Mouse (Mus musculus): ENCODE measurements around the gene Plxnb2. TPM values are rescaled to one million over a fixed set of nuclear protein-coding genes. Genes with fewer than 3 reads are reported as not detected.

The Plxnb2 gene
- polyA plus RNA-seq, 1 experiment from 2014 or later, result 104 TPM

Small RNA genes within 50 kb of the gene (microRNA-seq; reads per million reads assigned to microRNA genes)
- 6.3 reads per million, percentile 19 among the genes with 10 or more reads in this experiment for gene Mir6958
- gene Mir7118, result 0.70 reads per million

Other genes with a start within 250 kb of the Plxnb2 start
- not detected in 2 replicates for gene Ttll8, start 226.4 kb downstream of the Plxnb2 start, polyA plus RNA-seq (2015; fragmentation: Nextera tagmentation; extraction: Ambion mirVana)
- 8.2 and 11.8 TPM in 2 replicates for gene Mlc1, start 201.8 kb downstream of the Plxnb2 start, polyA plus RNA-seq (2015; fragmentation: Nextera tagmentation; extraction: Ambion mirVana)
- gene Mov10l1, start 197.9 kb downstream of the Plxnb2 start, polyA plus RNA-seq (2015; fragmentation: Nextera tagmentation; extraction: Ambion mirVana), result not detected in 2 replicates
- gene Panx2, start 121.1 kb downstream of the Plxnb2 start, polyA plus RNA-seq (2015; fragmentation: Nextera tagmentation; extraction: Ambion mirVana), result 3.8 and 4.1 TPM in 2 replicates
- 38.8 and 39.5 TPM in 2 replicates for gene Trabd, start 105.7 kb downstream of the Plxnb2 start, polyA plus RNA-seq (2015; fragmentation: Nextera tagmentation; extraction: Ambion mirVana)
- gene Selenoo, start 91.7 kb downstream of the Plxnb2 start, polyA plus RNA-seq (2015; fragmentation: Nextera tagmentation; extraction: Ambion mirVana), result 19.9 and 20.7 TPM in 2 replicates
- 17.5 and 18.9 TPM in 2 replicates for gene Tubgcp6, start 57.7 kb downstream of the Plxnb2 start, polyA plus RNA-seq (2015; fragmentation: Nextera tagmentation; extraction: Ambion mirVana)
- gene Hdac10, start 52.1 kb downstream of the Plxnb2 start, polyA plus RNA-seq (2015; fragmentation: Nextera tagmentation; extraction: Ambion mirVana), result 24.3 and 24.5 TPM in 2 replicates
- gene Mapk12, start 40.1 kb downstream of the Plxnb2 start, polyA plus RNA-seq (2015; fragmentation: Nextera tagmentation; extraction: Ambion mirVana), result 5.9 and 7.1 TPM in 2 replicates
- gene Mapk11, start 31.2 kb downstream of the Plxnb2 start, polyA plus RNA-seq (2015; fragmentation: Nextera tagmentation; extraction: Ambion mirVana), result 36.1 and 36.5 TPM in 2 replicates
- 75.1 and 86.5 TPM in 2 replicates for gene Dennd6b, start 15.7 kb upstream of the Plxnb2 start, polyA plus RNA-seq (2015; fragmentation: Nextera tagmentation; extraction: Ambion mirVana)
- gene Ppp6r2, start 30.8 kb upstream of the Plxnb2 start, polyA plus RNA-seq (2015; fragmentation: Nextera tagmentation; extraction: Ambion mirVana), result 82.8 and 87.3 TPM in 2 replicates
- gene Sbf1, start 134.5 kb upstream of the Plxnb2 start, polyA plus RNA-seq (2015; fragmentation: Nextera tagmentation; extraction: Ambion mirVana), result 78.4 and 83.3 TPM in 2 replicates
- not detected in 2 replicates for gene Adm2, start 141.9 kb upstream of the Plxnb2 start, polyA plus RNA-seq (2015; fragmentation: Nextera tagmentation; extraction: Ambion mirVana)
- gene Miox, start 153.6 kb upstream of the Plxnb2 start, polyA plus RNA-seq (2015; fragmentation: Nextera tagmentation; extraction: Ambion mirVana), result not detected in 2 replicates
- 32.2 and 32.6 TPM in 2 replicates for gene Lmf2, start 174.9 kb upstream of the Plxnb2 start, polyA plus RNA-seq (2015; fragmentation: Nextera tagmentation; extraction: Ambion mirVana)
- gene Ncaph2, start 174.9 kb upstream of the Plxnb2 start, polyA plus RNA-seq (2015; fragmentation: Nextera tagmentation; extraction: Ambion mirVana), result 104 TPM in 2 replicates
- 10.9 and 11.3 TPM in 2 replicates for gene Sco2, start 193.1 kb upstream of the Plxnb2 start, polyA plus RNA-seq (2015; fragmentation: Nextera tagmentation; extraction: Ambion mirVana)
- gene Tymp, start 196.3 kb upstream of the Plxnb2 start, polyA plus RNA-seq (2015; fragmentation: Nextera tagmentation; extraction: Ambion mirVana), result 2.2 and 2.4 TPM in 2 replicates
- 2.4 and 3.4 TPM in 2 replicates for gene Odf3b, start 198.5 kb upstream of the Plxnb2 start, polyA plus RNA-seq (2015; fragmentation: Nextera tagmentation; extraction: Ambion mirVana)
- gene Klhdc7b, start 204.1 kb upstream of the Plxnb2 start, polyA plus RNA-seq (2015; fragmentation: Nextera tagmentation; extraction: Ambion mirVana), result 0.05 TPM in 1 of 2 replicates, not detected in the other
- not detected in 2 replicates for gene Syce3, start 229.7 kb upstream of the Plxnb2 start, polyA plus RNA-seq (2015; fragmentation: Nextera tagmentation; extraction: Ambion mirVana)
- 0.99 and 1.3 TPM in 2 replicates for gene Cpt1b, start 245.1 kb upstream of the Plxnb2 start, polyA plus RNA-seq (2015; fragmentation: Nextera tagmentation; extraction: Ambion mirVana)
- 5.4 and 8.2 TPM in 2 replicates for gene C730034F03Rik, start 248.8 kb upstream of the Plxnb2 start, polyA plus RNA-seq (2015; fragmentation: Nextera tagmentation; extraction: Ambion mirVana)
- gene Gm44502, start 248.9 kb upstream of the Plxnb2 start, polyA plus RNA-seq (2015; fragmentation: Nextera tagmentation; extraction: Ambion mirVana), result not detected in 2 replicates
- gene Chkb, start 249.1 kb upstream of the Plxnb2 start, polyA plus RNA-seq (2015; fragmentation: Nextera tagmentation; extraction: Ambion mirVana), result 92.7 and 98.4 TPM in 2 replicates

All from hindbrain, embryonic 13.5 days (tissue).